Mouse (Mus musculus): ENCODE measurements at regions not wholly inside any gene's neighbourhood (a gene's known extent, or its start where the extent isn't known, plus 50 kb on each side); places are given as distances from the start of the nearest gene placed in this dataset.

- DNase-seq: no peak
Measured at GRCm38 (mm10) chr17:84129204-84129603, 58.5 kb downstream of the Zfp36l2 start.

GRCm38 (mm10) chr17:84128262-84128661, 59.5 kb downstream of the Zfp36l2 start:
- no peak for DNase-seq

- DNase-seq: no peak
Measured at GRCm38 (mm10) chr17:84126168-84126567, 61.6 kb downstream of the Zfp36l2 start.

GRCm38 (mm10) chr17:84123161-84123560, 64.6 kb downstream of the Zfp36l2 start:
- DNase-seq: no peak

- no peak for DNase-seq
Measured at GRCm38 (mm10) chr17:84122486-84123131, 65.1 kb downstream of the Zfp36l2 start.

- DNase-seq: no peak
Measured at GRCm38 (mm10) chr17:84121291-84121690, 66.5 kb downstream of the Zfp36l2 start.

- DNase-seq: no peak
Measured at GRCm38 (mm10) chr17:84119221-84120017, 68.3 kb downstream of the Zfp36l2 start.

GRCm38 (mm10) chr17:84118781-84119180, 69.0 kb downstream of the Zfp36l2 start:
- no peak for DNase-seq

GRCm38 (mm10) chr17:84118271-84118670, 69.5 kb downstream of the Zfp36l2 start:
- DNase-seq: no peak

GRCm38 (mm10) chr17:84117756-84118155, 70.0 kb downstream of the Zfp36l2 start:
- peak; percentile 71 for DNase-seq

GRCm38 (mm10) chr17:84116340-84117279, 71.1 kb downstream of the Zfp36l2 start:
- peak; percentile 62 for DNase-seq

GRCm38 (mm10) chr17:84115957-84116339, 71.8 kb downstream of the Zfp36l2 start:
- DNase-seq: no peak

- no peak for DNase-seq
Measured at GRCm38 (mm10) chr17:84115133-84115532, 72.6 kb downstream of the Zfp36l2 start.

GRCm38 (mm10) chr17:84114279-84114994, 73.3 kb downstream of the Zfp36l2 start:
- peak; percentile 69 for DNase-seq

GRCm38 (mm10) chr17:84113608-84114278, 74.0 kb downstream of the Zfp36l2 start:
- DNase-seq: peak; percentile 96

GRCm38 (mm10) chr17:84112411-84113031, 75.2 kb downstream of the Zfp36l2 start:
- DNase-seq: peak; percentile 66

- no peak for DNase-seq
Measured at GRCm38 (mm10) chr17:84111787-84112370, 75.9 kb downstream of the Zfp36l2 start.

GRCm38 (mm10) chr17:84110945-84111344, 76.8 kb downstream of the Zfp36l2 start:
- no peak for DNase-seq

GRCm38 (mm10) chr17:84110000-84110695, 77.6 kb downstream of the Zfp36l2 start:
- peak; percentile 57 for DNase-seq

All from adrenal gland, postnatal 10 days (tissue).